10 mouse cellular contexts compared by ENCODE assay signal in the genomic region with DNA sequence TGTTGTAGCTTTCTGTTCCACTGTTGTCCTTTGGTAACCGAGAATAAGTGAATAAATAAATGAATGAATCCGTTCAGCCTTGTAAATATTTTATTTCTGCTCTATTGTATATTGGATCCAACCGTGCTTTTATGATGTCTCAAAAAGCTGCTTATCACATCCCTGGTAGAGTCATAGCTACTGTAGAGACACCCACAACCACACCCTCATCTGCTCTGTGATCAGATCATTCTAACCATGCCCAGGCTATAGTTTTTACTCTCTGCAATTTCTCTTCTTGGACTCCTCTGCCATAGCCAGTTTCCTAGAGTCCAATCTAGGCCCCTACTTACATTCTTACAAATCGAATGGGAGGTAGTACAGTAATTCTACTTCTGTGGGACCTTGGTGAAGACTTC. TPM values are rescaled to one million over a fixed set of nuclear protein-coding genes. Genes with fewer than 3 reads are reported as not detected.
DNase-seq lines count a peak whose midpoint lies in the region; ATAC-seq lines count a peak whose summit lies in the region.
"Had no signal": no experiment of that assay in that cellular context is flagged by ENCODE, and none has a peak within 500 bp of the region (broad histone marks: within the 10 kb centered on the region; RNA-seq: fewer than 3 reads in every experiment).

No protein-coding gene starts in this region.

- WGBS in heart, embryonic 12.5 days: 75% methylated on average over 4 of the region's 4 CpGs
- WGBS in midbrain, embryonic 11.5 days: 83% methylated on average over 4 of the region's 4 CpGs
- WGBS in midbrain, embryonic 16.5 days: 67% methylated on average over 4 of the region's 4 CpGs
- 29% methylated on average over 4 of the region's 4 CpGs for WGBS in liver, embryonic 12.5 days (ENCODE audit: insufficient replicate concordance)

- no peaks in the 10 kb centered on the region for H3K36me3 ChIP-seq in heart, embryonic 12.5 days
- no peaks in the 10 kb centered on the region for H3K36me3 ChIP-seq in midbrain, embryonic 11.5 days (ENCODE audit: control insufficient read depth, insufficient read depth, low read length)
- no peaks in the 10 kb centered on the region for H3K36me3 ChIP-seq in midbrain, embryonic 16.5 days (ENCODE audit: control insufficient read depth, insufficient read depth, low read length)
- H3K36me3 ChIP-seq in liver, embryonic 12.5 days: no peaks in the 10 kb centered on the region

- intact Hi-C loops in heart, postnatal 25 days (cut with DNase I): no loop called here
- intact Hi-C loops in left cerebral cortex, postnatal 10 days (cut with DNase I): no loop called here

- no peak for ATAC-seq in heart, embryonic 12.5 days (ENCODE audit: insufficient number of reproducible peaks, low FRiP score)
- no peak for ATAC-seq in midbrain, embryonic 11.5 days (ENCODE audit: low FRiP score)
- no peak for ATAC-seq in midbrain, embryonic 16.5 days
- ATAC-seq in liver, embryonic 12.5 days: peak; percentile 86
- ATAC-seq: forebrain, embryonic 16.5 days had no signal

- H3K27me3 ChIP-seq in heart, embryonic 12.5 days (replicated peaks): no peaks in the 10 kb centered on the region
- no peaks in the 10 kb centered on the region for H3K27me3 ChIP-seq in midbrain, embryonic 11.5 days (ENCODE audit: control insufficient read depth, insufficient read depth, low read length)
- H3K27me3 ChIP-seq in midbrain, embryonic 16.5 days (ENCODE audit: control insufficient read depth, insufficient read depth, low read depth, low read length): no peaks in the 10 kb centered on the region
- no peaks in the 10 kb centered on the region for H3K27me3 ChIP-seq in liver, embryonic 12.5 days (replicated peaks)

- H3K4me2 ChIP-seq in heart, embryonic 12.5 days: no peak overlapping the region; the same call in 1 of the 2 replicates
- no peak overlapping the region for H3K4me2 ChIP-seq in midbrain, embryonic 11.5 days
- H3K4me2 ChIP-seq in midbrain, embryonic 16.5 days (ENCODE audit: low read length): no peak overlapping the region
- H3K4me2 ChIP-seq in liver, embryonic 12.5 days: peak overlapping the region; percentile 45
- H3K4me2 ChIP-seq: hindbrain, embryonic 14.5 days had no signal

- no peaks in the 10 kb centered on the region for H3K9me3 ChIP-seq in heart, embryonic 12.5 days (replicated peaks)
- no peaks in the 10 kb centered on the region for H3K9me3 ChIP-seq in midbrain, embryonic 11.5 days (ENCODE audit: control insufficient read depth, low read length)
- H3K9me3 ChIP-seq in midbrain, embryonic 16.5 days (replicated peaks; ENCODE audit: control insufficient read depth, low read length, poor library complexity, severe bottlenecking): no peaks in the 10 kb centered on the region
- no peaks in the 10 kb centered on the region for H3K9me3 ChIP-seq in liver, embryonic 12.5 days (replicated peaks)

- peak overlapping the region; percentile 63 for H3K27ac ChIP-seq in heart, embryonic 12.5 days (ENCODE audit: poor library complexity, severe bottlenecking)
- H3K27ac ChIP-seq in midbrain, embryonic 11.5 days (ENCODE audit: low read depth, low read length): peak overlapping the region; percentile 35; the same call in 1 of the 2 replicates
- no peak overlapping the region for H3K27ac ChIP-seq in midbrain, embryonic 16.5 days (ENCODE audit: low read length)
- peak overlapping the region; percentile 75 for H3K27ac ChIP-seq in liver, embryonic 12.5 days
- H3K27ac ChIP-seq: hindbrain, embryonic 14.5 days had no signal

- H3K4me3 ChIP-seq in heart, embryonic 12.5 days: no peak overlapping the region
- H3K4me3 ChIP-seq in midbrain, embryonic 11.5 days (ENCODE audit: low read depth, low read length): no peak overlapping the region
- H3K4me3 ChIP-seq in midbrain, embryonic 16.5 days (ENCODE audit: low read depth, low read length): no peak overlapping the region
- H3K4me3 ChIP-seq in liver, embryonic 12.5 days: no peak overlapping the region

- H3K4me1 ChIP-seq in heart, embryonic 12.5 days (replicated peaks): peaks cover 51% of the 10 kb centered on the region
- peaks cover 42% of the 10 kb centered on the region for H3K4me1 ChIP-seq in midbrain, embryonic 11.5 days (ENCODE audit: control insufficient read depth, insufficient read depth, low read length)
- H3K4me1 ChIP-seq in midbrain, embryonic 16.5 days (ENCODE audit: control insufficient read depth, insufficient read depth, low read length): peaks cover 6% of the 10 kb centered on the region
- H3K4me1 ChIP-seq in liver, embryonic 12.5 days: peaks cover 88% of the 10 kb centered on the region

- no peak overlapping the region for H3K9ac ChIP-seq in heart, embryonic 12.5 days
- H3K9ac ChIP-seq in midbrain, embryonic 11.5 days (ENCODE audit: low read length): no peak overlapping the region
- no peak overlapping the region for H3K9ac ChIP-seq in midbrain, embryonic 16.5 days (ENCODE audit: low read depth, low read length)
- H3K9ac ChIP-seq in liver, embryonic 12.5 days: no peak overlapping the region
- H3K9ac ChIP-seq: hindbrain, embryonic 14.5 days had no signal

- no peak for DNase-seq in heart, postnatal 25 days (ENCODE audit: low spot score)
- no peak for DNase-seq in midbrain, embryonic 11.5 days (ENCODE audit: low spot score, missing footprints)
- no peak for DNase-seq in adrenal gland, adult (ENCODE audit: inconsistent age in 2 of 2, low spot score in 1 of 2)
- DNase-seq in left cerebral cortex, postnatal 10 days (ENCODE audit: extremely low spot score in 1 of 2, low spot score in 2 of 2): no peak
- no peak for DNase-seq in MN1 (ENCODE audit: low spot score)

RNA-seq across cellular contexts. Expression of gene Ddc, which starts 12.7 kb away (rescaled TPM):
- 51.8 and 55.2 TPM in 2 replicates for polyA plus RNA-seq in heart, embryonic 12.5 days (2016; fragmentation: Nextera tagmentation; extraction: Ambion mirVana)
- total RNA-seq in heart, postnatal 25 days (2021): 1 to 10 TPM; 2.5 TPM
- 18.0 and 21.9 TPM in 2 replicates for polyA plus RNA-seq in midbrain, embryonic 11.5 days (2014; fragmentation: Nextera tagmentation; extraction: Ambion mirVana)
- polyA plus RNA-seq in midbrain, embryonic 16.5 days (2015; fragmentation: Nextera tagmentation; extraction: Ambion mirVana): 18.4 and 21.7 TPM in 2 replicates
- 9.3 and 10.4 TPM in 2 replicates for polyA plus RNA-seq in liver, embryonic 12.5 days (2016; fragmentation: Nextera tagmentation; extraction: Ambion mirVana)
- 1 to 10 TPM; 4.5 to 5.2 TPM for total RNA-seq in left cerebral cortex, postnatal 10 days (2021)
